Mouse (Mus musculus) thymus, postnatal 25 days (tissue): ENCODE results near the gene Dlx1.
A peak's percentile ranks its signal among the peaks of the same experiment; 100 is the strongest.

Source experiments
- DNase-seq: peaks from one replicate; pipeline ENCODE4 v3.0.0; 2022

The Dlx1 gene

DNA sequence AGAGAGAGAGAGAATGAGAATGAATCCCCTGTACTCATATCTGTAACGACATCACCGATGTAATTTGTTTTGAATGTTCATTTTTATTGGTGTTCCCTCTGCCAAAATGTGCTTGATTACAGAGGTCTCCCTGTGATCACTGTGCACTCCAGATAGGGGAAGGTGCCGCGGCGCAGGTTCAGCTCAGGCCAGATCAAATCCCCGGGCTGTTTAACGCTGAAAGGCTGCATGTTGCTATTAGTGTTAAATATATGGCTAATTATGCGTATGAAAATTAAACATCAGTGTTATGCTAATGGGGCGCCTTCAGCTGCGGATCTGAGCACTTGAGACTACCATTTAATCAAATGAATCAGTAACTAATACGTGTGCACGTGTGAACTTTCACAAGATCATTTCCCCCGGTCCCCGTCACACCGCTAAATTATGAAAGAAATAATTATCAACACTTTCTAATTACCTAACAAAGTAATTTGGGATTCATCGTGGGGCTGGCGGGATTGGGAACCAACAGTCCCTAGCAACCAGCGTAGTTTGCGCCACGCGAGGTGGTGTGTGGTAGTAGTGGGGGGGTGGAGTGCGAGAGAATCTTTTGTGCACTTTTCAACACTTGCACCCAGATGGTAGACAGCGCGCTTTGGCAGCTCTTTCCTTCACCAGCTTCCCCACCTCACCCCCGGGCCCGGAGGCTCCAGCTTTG, at the start of gene Dlx1:
Dlx1 (plus strand) TSS at position 100 of the 700 bp plus-strand sequence.
- DNase-seq = peak; percentile 19

DNA sequence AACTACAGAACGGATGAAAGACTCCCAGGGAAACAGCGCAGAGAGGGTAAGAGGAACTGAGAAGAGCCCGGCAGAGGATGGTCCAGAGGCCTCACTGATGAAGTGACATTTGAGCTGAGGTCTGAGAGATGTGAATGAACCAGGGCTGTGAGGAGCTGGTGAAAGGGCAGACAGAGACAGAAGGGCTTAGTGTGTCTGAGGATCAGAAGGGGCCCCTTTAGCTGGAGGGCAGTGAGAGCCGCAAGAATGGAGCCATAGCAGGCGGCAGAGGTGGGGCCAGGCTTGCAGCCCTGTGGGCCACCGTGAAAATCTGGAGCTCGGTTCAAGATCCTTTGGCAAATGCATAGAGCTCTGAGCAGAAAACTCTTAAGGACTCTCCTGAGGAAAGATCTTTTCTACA, 48.0 kb upstream of the Dlx1 start:
- DNase-seq = no peak

DNA sequence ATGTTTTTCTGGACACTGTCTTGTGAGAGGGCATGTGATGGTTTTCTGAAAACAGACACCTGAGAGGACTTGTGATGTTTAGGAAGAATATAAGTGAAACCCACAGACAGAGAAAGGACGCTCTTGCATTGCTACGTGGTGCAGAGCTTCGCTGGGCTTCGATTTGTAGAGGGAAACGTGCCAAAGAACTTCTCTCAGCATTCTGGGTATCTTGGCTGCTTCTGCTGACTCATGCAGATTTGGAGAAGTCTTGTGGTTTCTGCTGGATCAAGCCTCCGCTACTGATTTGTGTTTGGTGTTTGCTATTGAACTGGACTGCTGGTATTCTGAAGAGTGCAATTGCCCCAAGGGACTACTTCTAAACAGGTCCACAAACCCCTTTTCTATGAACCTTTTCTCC, 46.1 kb upstream of the Dlx1 start:
- no peak for DNase-seq

GRCm38 (mm10) chr2:71483046-71483716, 44.7 kb upstream of the Dlx1 start:
- DNase-seq = no peak

DNA sequence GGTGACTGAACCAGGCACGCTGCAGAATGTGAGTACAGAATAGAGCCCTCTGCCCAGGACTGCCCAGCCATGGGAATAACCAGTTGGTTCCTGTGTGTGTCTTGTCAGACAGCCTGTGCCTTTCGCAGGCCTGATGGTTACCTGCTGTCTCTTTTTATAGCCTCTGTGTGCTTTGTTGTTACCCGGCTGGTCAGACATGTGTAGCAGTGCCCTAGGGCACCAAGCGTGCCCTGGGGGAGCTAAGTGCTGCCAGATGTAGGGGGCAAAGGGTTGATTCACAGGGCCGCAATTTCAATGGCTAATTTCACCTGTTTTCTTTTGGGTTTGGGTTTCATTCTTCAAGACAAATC, 44.2 kb upstream of the Dlx1 start:
- no peak for DNase-seq

GRCm38 (mm10) chr2:71491295-71491694, 36.6 kb upstream of the Dlx1 start:
- DNase-seq = no peak

GRCm38 (mm10) chr2:71493161-71493683, 34.7 kb upstream of the Dlx1 start:
- no peak for DNase-seq

GRCm38 (mm10) chr2:71494503-71494902, 33.4 kb upstream of the Dlx1 start:
- DNase-seq = no peak

- no peak for DNase-seq
Observed at GRCm38 (mm10) chr2:71494971-71495370, 32.9 kb upstream of the Dlx1 start.

- DNase-seq = no peak
Observed at GRCm38 (mm10) chr2:71497175-71497574, 30.7 kb upstream of the Dlx1 start.

- no peak for DNase-seq
Observed at GRCm38 (mm10) chr2:71499276-71500230, 28.4 kb upstream of the Dlx1 start.

DNA sequence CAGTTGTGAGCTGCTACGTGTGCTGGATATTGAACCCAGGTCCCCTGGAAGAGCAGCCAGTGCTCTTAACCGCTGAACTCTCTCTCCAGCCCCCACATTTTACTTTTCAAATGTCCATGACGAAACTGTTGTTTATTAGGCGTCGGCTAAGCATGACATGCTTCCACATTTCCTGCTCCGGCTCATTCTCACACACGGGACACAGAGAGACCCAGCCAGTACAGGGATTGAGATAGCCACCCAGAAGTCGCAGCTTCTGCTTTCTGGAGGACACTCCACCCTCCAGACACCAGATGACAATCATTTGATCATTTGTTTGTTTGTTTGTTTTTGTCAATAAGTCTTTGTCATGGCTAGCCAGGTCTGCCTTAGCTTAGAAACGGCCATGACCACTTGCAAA, 23.1 kb upstream of the Dlx1 start:
- no peak for DNase-seq

GRCm38 (mm10) chr2:71511209-71511608, 16.7 kb upstream of the Dlx1 start:
- no peak for DNase-seq

DNA sequence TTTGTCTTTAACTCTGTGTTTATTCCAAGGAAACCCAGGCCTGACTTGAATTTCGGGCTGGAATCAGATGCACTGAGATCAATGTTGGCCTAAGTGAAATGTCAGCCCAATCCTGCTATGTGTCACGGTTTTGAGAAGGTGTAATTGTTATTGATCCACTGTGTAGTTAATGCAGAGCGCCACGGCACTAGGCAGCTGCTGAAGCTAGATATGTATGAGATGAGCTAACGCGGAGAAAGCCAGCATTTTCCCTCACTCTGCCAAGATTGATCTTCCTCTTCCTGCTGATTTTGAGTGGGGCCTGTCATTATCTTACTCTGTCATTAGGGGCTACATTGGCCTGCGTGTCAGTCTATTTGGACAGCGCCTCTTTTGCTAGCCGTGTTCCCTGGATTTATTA, 15.6 kb upstream of the Dlx1 start:
- no peak for DNase-seq

DNA sequence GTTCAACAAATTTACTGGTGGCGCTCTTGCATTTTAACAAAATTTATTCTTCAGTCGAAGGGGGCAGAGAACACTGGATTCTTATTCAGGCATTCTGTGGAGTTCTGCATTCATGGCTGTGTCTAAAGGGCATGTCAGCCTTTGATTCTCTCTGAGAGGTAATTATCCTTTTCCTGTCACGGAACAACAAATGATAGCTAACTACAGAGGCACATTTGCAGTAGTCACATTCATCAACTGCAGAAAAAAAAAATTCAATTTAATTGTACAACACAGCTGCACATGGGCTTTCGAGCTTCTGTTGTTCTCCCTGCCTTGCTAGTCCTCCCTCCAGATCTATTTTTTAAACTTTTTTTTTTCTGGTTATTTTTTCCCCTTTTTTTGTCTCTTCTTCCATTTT, 10.9 kb upstream of the Dlx1 start:
- no peak for DNase-seq

- DNase-seq = no peak
Observed at GRCm38 (mm10) chr2:71517466-71518099, 10.3 kb upstream of the Dlx1 start.

DNA sequence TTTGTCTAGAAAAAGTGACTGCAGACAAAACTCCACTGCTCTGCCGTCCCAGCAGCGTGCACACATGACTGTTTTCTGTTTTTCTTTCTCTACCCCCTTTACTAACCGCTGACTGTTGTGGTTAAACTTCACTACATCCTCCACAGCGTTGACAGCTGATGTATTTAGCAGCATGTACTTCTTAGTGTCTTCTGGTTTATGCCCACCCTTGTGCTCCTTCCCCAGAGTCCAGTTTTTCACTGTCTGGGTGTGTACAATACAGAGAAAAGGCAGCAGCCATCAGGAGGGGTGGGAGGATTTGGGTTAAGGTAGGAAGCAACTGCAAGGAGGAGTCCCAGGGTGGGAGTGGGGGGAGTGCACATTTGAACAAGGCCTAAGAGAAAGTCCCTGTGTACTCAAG, 5.0 kb upstream of the Dlx1 start:
- peak; percentile 53 for DNase-seq

DNA sequence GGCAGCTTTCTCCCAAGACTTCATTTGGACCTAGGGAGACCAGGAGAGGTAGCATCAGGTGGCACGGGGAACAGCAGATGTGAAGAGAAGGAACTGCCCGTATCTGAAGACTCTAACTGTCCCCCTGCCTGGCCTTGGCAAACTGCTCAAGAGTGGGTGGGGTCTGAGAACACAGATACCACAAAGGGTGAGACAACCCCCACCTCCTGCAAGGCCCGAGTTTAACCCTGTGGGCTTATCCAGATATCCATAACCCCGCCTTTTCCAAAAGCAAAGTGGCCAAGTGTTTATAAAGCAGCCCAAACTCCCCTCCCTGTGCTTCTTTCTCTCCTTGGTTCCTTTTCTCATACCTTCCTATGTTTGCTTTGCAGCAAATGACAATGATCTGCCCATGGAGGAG, 4.5 kb upstream of the Dlx1 start:
- DNase-seq = peak; percentile 17

DNA sequence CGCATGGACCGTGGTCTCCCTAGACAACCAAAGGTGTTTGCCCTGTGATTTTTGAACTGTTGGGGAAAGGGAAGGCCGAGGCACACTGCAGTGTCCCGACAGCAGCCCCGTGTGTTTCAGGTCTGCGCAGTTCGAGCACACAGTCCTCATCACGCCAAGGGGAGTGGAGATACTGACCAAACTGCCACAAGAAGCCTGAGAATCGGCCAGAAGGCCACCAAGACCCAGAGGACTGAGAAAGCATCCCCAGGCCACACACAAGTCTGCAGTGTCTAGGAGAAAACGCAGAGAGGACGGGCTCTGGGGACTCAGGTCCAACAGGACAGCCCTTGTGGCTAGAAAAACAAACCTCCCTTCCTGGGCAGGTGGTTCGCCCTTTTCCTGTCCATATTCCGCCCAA, 3.1 kb upstream of the Dlx1 start:
- DNase-seq = no peak

- peak; percentile 9 for DNase-seq
Observed at GRCm38 (mm10) chr2:71526595-71527322, 1.2 kb upstream of the Dlx1 start.

DNA sequence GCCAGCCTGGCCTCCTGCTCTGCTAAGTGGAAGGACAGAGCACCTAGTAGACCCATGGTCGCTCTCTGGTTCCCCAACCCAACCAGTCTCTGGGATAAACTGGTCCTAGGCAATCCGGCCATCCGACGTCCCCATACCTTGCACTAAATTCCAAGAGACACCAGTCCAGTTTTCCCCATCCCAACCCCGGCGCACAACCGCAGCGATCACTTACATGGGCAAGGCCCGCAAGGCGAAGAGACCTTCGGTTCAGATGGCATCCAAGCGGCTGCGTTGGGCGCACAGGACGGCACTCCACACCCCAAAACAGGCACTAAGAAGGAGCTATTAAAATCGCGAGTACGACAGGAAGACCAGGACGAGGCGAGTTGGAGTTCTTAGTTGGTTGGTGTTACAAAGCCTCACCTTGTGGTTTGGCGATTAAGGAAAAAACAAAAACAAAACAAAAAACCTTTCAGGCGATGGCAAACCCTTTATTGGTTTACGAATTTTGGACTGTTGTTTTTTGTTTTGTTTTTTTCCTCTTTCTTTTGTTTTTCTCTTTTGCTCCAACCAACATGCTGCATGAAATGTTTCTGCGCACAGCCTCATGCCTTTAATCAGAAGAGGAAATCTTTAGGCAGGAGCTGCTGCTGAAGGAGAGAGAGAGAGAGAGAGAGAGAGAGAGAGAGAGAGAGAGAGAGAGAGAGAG, 445 bp upstream of the Dlx1 start:
- DNase-seq = peak; percentile 27
